Mouse (Mus musculus): Measurements from ENCODE around the gene Dusp15. TPM values are rescaled to one million over a fixed set of nuclear protein-coding genes. Genes with fewer than 3 reads are reported as not detected.
A peak's percentile ranks its signal among the peaks of the same experiment; 100 is the strongest.

Gene Dusp15
- polyA plus RNA-seq, 1 experiment from 2014 or later: not detected

- no peak overlapping the region for H3K27ac ChIP-seq (replicated peaks)
- H3K9ac ChIP-seq: no peak overlapping the region
- 55% methylated on average over 5 of the region's 5 CpGs for WGBS (ENCODE audit: insufficient replicate concordance)
- H3K4me1 ChIP-seq (replicated peaks): peaks cover 6% of the 10 kb centered on the region
- no peaks in the 10 kb centered on the region for H3K9me3 ChIP-seq (replicated peaks)
- H3K4me2 ChIP-seq: no peak overlapping the region
- ATAC-seq (ENCODE audit: insufficient read depth): no peak
- H3K27me3 ChIP-seq: peaks cover 44% of the 10 kb centered on the region
- H3K4me3 ChIP-seq (replicated peaks): no peak overlapping the region
- no peaks in the 10 kb centered on the region for H3K36me3 ChIP-seq (replicated peaks)
These were observed 35.4 kb downstream of the Dusp15 start for GRCm38 (mm10) chr2:152916111-152916510.

GRCm38 (mm10) chr2:152915453-152915852 is 36.0 kb downstream of the Dusp15 start:
- H3K9ac ChIP-seq: no peak overlapping the region
- H3K36me3 ChIP-seq (replicated peaks): no peaks in the 10 kb centered on the region
- no peak overlapping the region for H3K4me2 ChIP-seq
- H3K4me1 ChIP-seq (replicated peaks): peaks cover 6% of the 10 kb centered on the region
- H3K27ac ChIP-seq (replicated peaks): no peak overlapping the region
- H3K4me3 ChIP-seq (replicated peaks): no peak overlapping the region
- 43% methylated on average over 4 of the region's 4 CpGs for WGBS (ENCODE audit: insufficient replicate concordance)
- H3K9me3 ChIP-seq (replicated peaks): no peaks in the 10 kb centered on the region
- no peak for ATAC-seq (ENCODE audit: insufficient read depth)
- peaks cover 51% of the 10 kb centered on the region for H3K27me3 ChIP-seq

GRCm38 (mm10) chr2:152914310-152915120 is 37.0 kb downstream of the Dusp15 start:
- H3K36me3 ChIP-seq (replicated peaks): no peaks in the 10 kb centered on the region
- 5% methylated on average over 18 of the region's 18 CpGs for WGBS (ENCODE audit: insufficient replicate concordance)
- H3K4me2 ChIP-seq: peak overlapping the region; percentile 16; the same call in 1 of the 2 replicates
- peaks cover 6% of the 10 kb centered on the region for H3K4me1 ChIP-seq (replicated peaks)
- no peak overlapping the region for H3K27ac ChIP-seq (replicated peaks)
- ATAC-seq (ENCODE audit: insufficient read depth): no peak
- H3K9me3 ChIP-seq (replicated peaks): no peaks in the 10 kb centered on the region
- H3K4me3 ChIP-seq (replicated peaks): no peak overlapping the region
- H3K9ac ChIP-seq: no peak overlapping the region
- H3K27me3 ChIP-seq: peaks cover 54% of the 10 kb centered on the region

- no peak for ATAC-seq (ENCODE audit: insufficient read depth)
- WGBS (ENCODE audit: insufficient replicate concordance): 30% methylated on average over 7 of the region's 7 CpGs
- Histone ChIP-seq H3K36me3 (replicated peaks) (no peaks in the 10 kb centered on the region), H3K4me1 (replicated peaks) (peaks cover 6% of the 10 kb centered on the region), H3K4me2 (no peak overlapping the region), H3K4me3 (replicated peaks) (no peak overlapping the region), H3K27ac (replicated peaks) (no peak overlapping the region), H3K27me3 (peaks cover 54% of the 10 kb centered on the region), H3K9me3 (replicated peaks) (no peaks in the 10 kb centered on the region), H3K9ac (no peak overlapping the region)
These were observed 38.0 kb downstream of the Dusp15 start for GRCm38 (mm10) chr2:152913471-152913870.

GRCm38 (mm10) chr2:152911432-152911831 is 40.1 kb downstream of the Dusp15 start:
- Histone ChIP-seq H3K27me3 (peaks cover 45% of the 10 kb centered on the region), H3K4me1 (replicated peaks) (peaks cover 6% of the 10 kb centered on the region), H3K27ac (replicated peaks) (no peak overlapping the region), H3K4me3 (replicated peaks) (no peak overlapping the region), H3K36me3 (replicated peaks) (no peaks in the 10 kb centered on the region), H3K9me3 (replicated peaks) (no peaks in the 10 kb centered on the region), H3K9ac (no peak overlapping the region), H3K4me2 (no peak overlapping the region)
- no peak for ATAC-seq (ENCODE audit: insufficient read depth)
- 26% methylated on average over 6 of the region's 6 CpGs for WGBS (ENCODE audit: insufficient replicate concordance)

GRCm38 (mm10) chr2:152911031-152911430 is 40.5 kb downstream of the Dusp15 start, which contains the start of gene Mylk2:
TSS of gene Mylk2 (plus strand) at chr2:152911352.
- 24% methylated on average over 12 of the region's 12 CpGs for WGBS (ENCODE audit: insufficient replicate concordance)
- Histone ChIP-seq H3K4me1 (replicated peaks) (peaks cover 6% of the 10 kb centered on the region), H3K27me3 (peaks cover 45% of the 10 kb centered on the region), H3K9me3 (replicated peaks) (no peaks in the 10 kb centered on the region), H3K9ac (no peak within 1 kb of the TSS), H3K4me2 (no peak within 1 kb of the TSS), H3K4me3 (replicated peaks) (no peak within 1 kb of the TSS), H3K27ac (replicated peaks) (no peak within 1 kb of the TSS), H3K36me3 (replicated peaks) (no peaks in the 10 kb centered on the region)
- ATAC-seq (ENCODE audit: insufficient read depth): no peak

- no peaks in the 10 kb centered on the region for H3K9me3 ChIP-seq (replicated peaks)
- no peak for ATAC-seq (ENCODE audit: insufficient read depth)
- H3K9ac ChIP-seq: no peak overlapping the region
- H3K27me3 ChIP-seq: peaks cover 40% of the 10 kb centered on the region
- no peak overlapping the region for H3K4me2 ChIP-seq
- H3K4me3 ChIP-seq (replicated peaks): no peak overlapping the region
- WGBS (ENCODE audit: insufficient replicate concordance): 64% methylated on average over 6 of the region's 6 CpGs
- peaks cover 4% of the 10 kb centered on the region for H3K4me1 ChIP-seq (replicated peaks)
- H3K27ac ChIP-seq (replicated peaks): no peak overlapping the region
- H3K36me3 ChIP-seq (replicated peaks): no peaks in the 10 kb centered on the region
These were observed 41.6 kb downstream of the Dusp15 start for GRCm38 (mm10) chr2:152909848-152910247.

GRCm38 (mm10) chr2:152907114-152907943 is 44.2 kb downstream of the Dusp15 start:
- Histone ChIP-seq H3K9ac (no peak overlapping the region), H3K36me3 (replicated peaks) (no peaks in the 10 kb centered on the region), H3K27ac (replicated peaks) (no peak overlapping the region), H3K27me3 (peaks cover 24% of the 10 kb centered on the region), H3K4me3 (replicated peaks) (no peak overlapping the region), H3K9me3 (replicated peaks) (no peaks in the 10 kb centered on the region), H3K4me1 (replicated peaks) (no peaks in the 10 kb centered on the region), H3K4me2 (no peak overlapping the region)
- no peak for ATAC-seq (ENCODE audit: insufficient read depth)
- WGBS (ENCODE audit: insufficient replicate concordance): 68% methylated on average over 14 of the region's 14 CpGs

GRCm38 (mm10) chr2:152906274-152907037 is 45.0 kb downstream of the Dusp15 start:
- no peaks in the 10 kb centered on the region for H3K4me1 ChIP-seq (replicated peaks)
- no peak overlapping the region for H3K27ac ChIP-seq (replicated peaks)
- no peaks in the 10 kb centered on the region for H3K36me3 ChIP-seq (replicated peaks)
- 38% methylated on average over 9 of the region's 9 CpGs for WGBS (ENCODE audit: insufficient replicate concordance)
- ATAC-seq (ENCODE audit: insufficient read depth): no peak
- H3K27me3 ChIP-seq: peaks cover 16% of the 10 kb centered on the region
- no peak overlapping the region for H3K4me3 ChIP-seq (replicated peaks)
- no peaks in the 10 kb centered on the region for H3K9me3 ChIP-seq (replicated peaks)
- H3K4me2 ChIP-seq: no peak overlapping the region
- no peak overlapping the region for H3K9ac ChIP-seq

- Histone ChIP-seq H3K9me3 (replicated peaks) (no peaks in the 10 kb centered on the region), H3K27ac (replicated peaks) (no peak overlapping the region), H3K4me2 (no peak overlapping the region), H3K4me1 (replicated peaks) (no peaks in the 10 kb centered on the region), H3K27me3 (peaks cover 3% of the 10 kb centered on the region; the same call in 1 of the 2 replicates), H3K36me3 (replicated peaks) (no peaks in the 10 kb centered on the region), H3K4me3 (replicated peaks) (no peak overlapping the region), H3K9ac (no peak overlapping the region)
- 49% methylated on average over 11 of the region's 11 CpGs for WGBS (ENCODE audit: insufficient replicate concordance)
- ATAC-seq (ENCODE audit: insufficient read depth): no peak
These were observed 46.3 kb downstream of the Dusp15 start for GRCm38 (mm10) chr2:152905036-152905829.
